Mouse (Mus musculus) liver, embryonic 14.5 days (tissue): Measurements from ENCODE around the gene Gm3755. TPM values are rescaled to one million over a fixed set of nuclear protein-coding genes. Genes with fewer than 3 reads are reported as not detected.
"Not testable (repeated sequence)": the region's sequence is repeated elsewhere in the genome, so short reads cannot be mapped to it uniquely, and the experiment has no call there.

Source experiments
- ATAC-seq: fragments of 200-750 bp; cut with Nextera tagmentation; 2 replicates; pipeline ENCODE4 v1.8.0; 2017; ENCODE audit warnings: moderate number of reproducible peaks, mild to moderate bottlenecking, moderate library complexity; ENCODE audit not compliant: insufficient read depth
- DNase-seq, 3 experiments: peaks; one replicate each; pipeline ENCODE4 v3.0.0-alpha.2; 2012 to 2013; ENCODE audit warnings: low read depth in 3 of 3, low spot score in 3 of 3
- H3K27ac ChIP-seq: fragments of 300-500 bp; sonication (generic); 2 replicates; pipeline ENCODE4 v1.5.1; 2014; ENCODE audit warnings: moderate library complexity, mild to moderate bottlenecking, control low read depth, inconsistent platforms
- H3K27me3 ChIP-seq: fragments of 300-500 bp; sonication (generic); 2 replicates; pipeline ENCODE4 v1.6.1; 2014; ENCODE audit warnings: mild to moderate bottlenecking, low read length, moderate library complexity; ENCODE audit not compliant: control insufficient read depth, insufficient read depth
- H3K36me3 ChIP-seq: fragments of 300-500 bp; sonication (generic); replicated peaks from 2 replicates; pipeline ENCODE4 v1.6.1; 2014; ENCODE audit warnings: low read depth; ENCODE audit not compliant: control insufficient read depth, insufficient read depth
- H3K4me1 ChIP-seq, 2 experiments: fragments of 200-500 bp in 1 of 2; fragments of 300-500 bp in 1 of 2; sonication (generic) in 1 of 2; replicated peaks; 2 replicates each; pipeline ENCODE4 v1.6.1; 2012 to 2014; ENCODE audit warnings: antibody characterized with exemption in 1 of 2, inconsistent platforms in 1 of 2, low read length in 1 of 2; ENCODE audit not compliant: control insufficient read depth in 2 of 2, insufficient read depth in 2 of 2
- H3K4me2 ChIP-seq: fragments of 300-500 bp; sonication (generic); 2 replicates; pipeline ENCODE4 v1.6.1; 2014; ENCODE audit warnings: low read depth, mild to moderate bottlenecking, control low read depth, moderate library complexity
- H3K4me3 ChIP-seq, 2 experiments: fragments of 200-500 bp in 1 of 2; fragments of 300-500 bp in 1 of 2; sonication (generic) in 1 of 2; 2 replicates each; pipeline ENCODE4 v1.5.1; 2012 to 2014; ENCODE audit warnings: low read depth in 2 of 2, low read length in 2 of 2, mild to moderate bottlenecking in 2 of 2, control low read depth in 1 of 2, inconsistent platforms in 1 of 2, moderate library complexity in 1 of 2; ENCODE audit not compliant: insufficient read depth in 1 of 2
- H3K9ac ChIP-seq: fragments of 300-500 bp; sonication (generic); replicated peaks from 2 replicates; pipeline ENCODE4 v1.6.1; 2014; ENCODE audit warnings: mild to moderate bottlenecking, control low read depth, moderate library complexity
- H3K9me3 ChIP-seq: fragments of 300-500 bp; sonication (generic); 2 replicates; pipeline ENCODE4 v1.6.1; 2016; ENCODE audit warnings: low read length, mixed read lengths; ENCODE audit not compliant: control insufficient read depth
- WGBS: fragments of 180-500 bp; shearing (Covaris S2); extraction: QIAGEN DNeasy Blood & Tissue Kit; methylation state at CpG from one replicate; pipeline ENCODE4 v1.1.7; 2014; ENCODE audit not compliant: insufficient replicate concordance; 5-methylcytosine and 5-hydroxymethylcytosine counted together
- polyA plus RNA-seq, 2 experiments: library from polyadenylated mRNA; depleted of rRNA in 1 of 2; stranded (reverse) in 1 of 2; unstranded in 1 of 2; fragments of >200 nt; fragmentation: Nextera tagmentation in 1 of 2; extraction: Ambion mirVana in 1 of 2; gene quantifications; 2 replicates each; pipeline versions ENCODE4 v1.2.1 to v1.2.3; 2012 to 2014

The Gm3755 gene
- polyA plus RNA-seq (2012; rRNA removed) (not detected in 2 replicates), polyA plus RNA-seq (2014; fragmentation: Nextera tagmentation; extraction: Ambion mirVana) (not detected in 2 replicates)

GRCm38 (mm10) chr14:7450817-7451216 is at the start of gene Gm3755:
Gm3755 (minus strand) TSS chr14:7450917.
- no CpG with 5 or more reads among the region's 2 CpGs for WGBS
- DNase-seq, H3K4me1 ChIP-seq, H3K4me3 ChIP-seq, H3K27ac ChIP-seq, H3K27me3 ChIP-seq, ATAC-seq, H3K4me2 ChIP-seq, H3K9ac ChIP-seq, H3K36me3 ChIP-seq, H3K9me3 ChIP-seq: not testable (repeated sequence)

DNA sequence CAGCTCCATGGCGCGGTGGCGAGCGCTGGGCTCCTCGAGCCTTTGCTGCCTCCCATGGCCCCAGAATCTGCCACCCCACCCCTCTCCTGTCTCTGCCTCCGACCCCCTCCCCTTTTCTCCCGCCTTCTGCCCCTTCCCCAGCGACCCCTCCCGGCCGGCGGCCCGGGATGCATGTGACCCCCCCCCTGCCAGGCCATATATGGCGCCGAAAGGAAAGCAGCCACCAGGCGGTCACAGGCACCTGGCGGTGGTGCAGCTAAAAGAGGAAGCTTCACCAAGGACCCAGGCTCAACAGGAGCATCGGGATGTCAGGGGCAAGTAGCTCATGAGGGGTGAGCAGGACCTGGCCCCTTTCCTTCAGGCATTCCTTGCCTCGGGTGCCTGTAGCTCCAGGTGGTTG is 38.0 kb upstream of the Gm3755 start:
- H3K27me3 ChIP-seq, H3K4me2 ChIP-seq, H3K9me3 ChIP-seq, H3K4me3 ChIP-seq, H3K4me1 ChIP-seq, H3K36me3 ChIP-seq, ATAC-seq, H3K9ac ChIP-seq, H3K27ac ChIP-seq, DNase-seq: not testable (repeated sequence)
- WGBS: under 1% methylated on average over 12 of the region's 18 CpGs

DNA sequence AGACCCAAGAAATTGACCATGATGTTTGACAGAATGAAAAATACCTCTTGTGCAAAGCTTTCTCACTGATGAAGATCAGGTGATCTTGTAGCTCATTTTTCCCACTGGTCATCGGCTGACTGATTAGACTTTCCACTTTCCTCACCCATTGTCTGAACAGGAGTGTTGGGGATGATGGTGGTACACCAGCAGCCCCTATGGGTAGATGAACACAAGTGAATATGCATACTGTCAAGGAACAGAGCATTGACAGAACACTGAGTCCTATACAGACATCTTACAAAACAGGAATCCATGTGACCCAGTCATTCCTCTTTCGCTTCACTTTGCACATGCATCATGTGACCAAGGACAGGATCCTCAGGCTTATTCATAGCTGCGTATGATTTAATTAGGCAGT is 32.9 kb upstream of the Gm3755 start, which contains the start of gene Gm3752:
Gene Gm3752 (minus strand): TSS at position 101 of the 400 bp plus-strand sequence.
- not testable (repeated sequence) for H3K27me3 ChIP-seq, H3K27ac ChIP-seq, H3K4me2 ChIP-seq, H3K9ac ChIP-seq, DNase-seq, ATAC-seq, H3K36me3 ChIP-seq, H3K4me3 ChIP-seq, H3K9me3 ChIP-seq, H3K4me1 ChIP-seq
- 50% methylated on average over 1 of the region's 3 CpGs for WGBS

GRCm38 (mm10) chr14:7422496-7422895 is 28.2 kb downstream of the Gm3755 start:
- H3K9me3 ChIP-seq, H3K4me2 ChIP-seq, DNase-seq, H3K9ac ChIP-seq, H3K36me3 ChIP-seq, H3K27me3 ChIP-seq, H3K4me3 ChIP-seq, ATAC-seq, H3K27ac ChIP-seq, H3K4me1 ChIP-seq: not testable (repeated sequence)
- 45% methylated on average over 2 of the region's 2 CpGs for WGBS

Other genes starting within 250 kb of the Gm3755 start
- gene Gm3727, start 186.2 kb downstream of the Gm3755 start, polyA plus RNA-seq (2012; rRNA removed): not detected in 2 replicates
- gene Gm3727, start 186.2 kb downstream of the Gm3755 start, polyA plus RNA-seq (2014; fragmentation: Nextera tagmentation; extraction: Ambion mirVana): not detected in 2 replicates
- 0.03 and 0.04 TPM in 2 replicates for gene Gm3739, start 135.9 kb downstream of the Gm3755 start, polyA plus RNA-seq (2012; rRNA removed)
- not detected in 2 replicates for gene Gm3739, start 135.9 kb downstream of the Gm3755 start, polyA plus RNA-seq (2014; fragmentation: Nextera tagmentation; extraction: Ambion mirVana)
- gene Gm5797, start 118.5 kb downstream of the Gm3755 start, polyA plus RNA-seq (2012; rRNA removed): not detected in 2 replicates
- gene Gm5797, start 118.5 kb downstream of the Gm3755 start, polyA plus RNA-seq (2014; fragmentation: Nextera tagmentation; extraction: Ambion mirVana): not detected in 2 replicates
- not detected in 2 replicates for gene Gm8374, start 85.8 kb downstream of the Gm3755 start, polyA plus RNA-seq (2012; rRNA removed)
- gene Gm8374, start 85.8 kb downstream of the Gm3755 start, polyA plus RNA-seq (2014; fragmentation: Nextera tagmentation; extraction: Ambion mirVana): not detected in 2 replicates
- 0.03 TPM in 1 of 2 replicates, not detected in the other for gene Gm3752, start 32.8 kb upstream of the Gm3755 start, polyA plus RNA-seq (2012; rRNA removed)
- not detected in 2 replicates for gene Gm3752, start 32.8 kb upstream of the Gm3755 start, polyA plus RNA-seq (2014; fragmentation: Nextera tagmentation; extraction: Ambion mirVana)
- 0.02 TPM in 1 of 2 replicates, not detected in the other for gene Gm3558, start 117.6 kb upstream of the Gm3755 start, polyA plus RNA-seq (2012; rRNA removed)
- not detected in 2 replicates for gene Gm3558, start 117.6 kb upstream of the Gm3755 start, polyA plus RNA-seq (2014; fragmentation: Nextera tagmentation; extraction: Ambion mirVana)
- gene Gm10338, start 144.7 kb upstream of the Gm3755 start, polyA plus RNA-seq (2012; rRNA removed): not detected in 2 replicates
- gene Gm10338, start 144.7 kb upstream of the Gm3755 start, polyA plus RNA-seq (2014; fragmentation: Nextera tagmentation; extraction: Ambion mirVana): not detected in 2 replicates
- not detected in 2 replicates for gene Gm10128, start 193.1 kb upstream of the Gm3755 start, polyA plus RNA-seq (2012; rRNA removed)
- not detected in 2 replicates for gene Gm10128, start 193.1 kb upstream of the Gm3755 start, polyA plus RNA-seq (2014; fragmentation: Nextera tagmentation; extraction: Ambion mirVana)